Mouse (Mus musculus) G1E (cell line): ENCODE measurements around the gene Ganab. TPM values are rescaled to one million over a fixed set of nuclear protein-coding genes. Genes with fewer than 3 reads are reported as not detected.

Experiments used
- ATAC-seq: 2 replicates; pipeline ENCODE4 v1.8.0; 2016; ENCODE audit warnings: mild to moderate bottlenecking; ENCODE audit not compliant: insufficient number of reproducible peaks, poor library complexity, low FRiP score, severe bottlenecking; ENCODE audit errors: extremely low read depth
- DNase-seq: peaks from one replicate; pipeline ENCODE4 v3.0.0; 2012; ENCODE audit warnings: low spot score
- H3K27me3 ChIP-seq: 2 replicates; pipeline ENCODE4 v1.6.1; 2012; ENCODE audit warnings: mild to moderate bottlenecking, low read length, inconsistent platforms; ENCODE audit not compliant: insufficient read depth
- H3K36me3 ChIP-seq: replicated peaks from 2 replicates; pipeline ENCODE3; 2012; ENCODE audit warnings: mild to moderate bottlenecking, inconsistent platforms
- H3K4me1 ChIP-seq: 2 replicates; pipeline ENCODE4 v1.6.1; 2012; ENCODE audit warnings: low read depth, low read length, inconsistent platforms, mixed read lengths; ENCODE audit not compliant: insufficient read depth
- H3K4me3 ChIP-seq: 2 replicates; pipeline ENCODE4 v1.5.1; 2012; ENCODE audit warnings: low read depth, mild to moderate bottlenecking, inconsistent platforms, low read length, moderate library complexity, mixed read lengths
- H3K9me3 ChIP-seq: replicated peaks from 2 replicates; pipeline ENCODE4 v1.6.1; 2012; ENCODE audit warnings: inconsistent platforms
- CTCF ChIP-seq: IDR thresholded peaks from 2 replicates; pipeline ENCODE4 v1.5.1; 2012; ENCODE audit warnings: low read depth, low read length, inconsistent platforms, mixed read lengths
- GATA1 ChIP-seq: IDR thresholded peaks from 2 replicates; pipeline ENCODE4 v1.6.1; 2012; ENCODE audit warnings: borderline replicate concordance, low read length, inconsistent platforms, mixed read lengths
- GATA2 ChIP-seq: IDR thresholded peaks from 2 replicates; pipeline ENCODE4 v1.6.1; 2012; ENCODE audit warnings: low read depth, low read length, inconsistent platforms, borderline replicate concordance
- POLR2AphosphoS5 ChIP-seq: IDR thresholded peaks from 2 replicates; pipeline ENCODE4 v1.6.1; 2012; ENCODE audit warnings: low read depth, low read length, inconsistent platforms; ENCODE audit not compliant: insufficient replicate concordance
- TAL1 ChIP-seq: conservative IDR thresholded peaks from 2 replicates; pipeline ENCODE4 v1.6.1; 2012; ENCODE audit warnings: low read depth, low read length, inconsistent platforms, mixed read lengths
- polyA plus RNA-seq: library from polyadenylated mRNA; stranded (reverse); fragments of >175 nt; gene quantifications from 2 replicates; pipeline ENCODE4 v1.2.3, GENCODE M21; 2012
- total RNA-seq, 2 experiments: library from RNA; stranded (forward) in 1 of 2; stranded (reverse) in 1 of 2; fragments of 200-1000 nt in 1 of 2; fragments of >200 nt in 1 of 2; fragmentation: Nextera tagmentation in 1 of 2; gene quantifications; 2 replicates each; pipeline ENCODE4 v1.2.3; 2014 to 2017

Ganab gene
- total and polyA plus RNA-seq, 3 experiments = 56.2 to 214 (median 75.0) TPM

- Histone ChIP-seq H3K9me3 (no peaks in the 10 kb centered on the region), H3K36me3 (peaks cover 56% of the 10 kb centered on the region), H3K4me1 (peaks cover 51% of the 10 kb centered on the region), H3K27me3 (no peaks in the 10 kb centered on the region), H3K4me3 (peak overlapping the region; percentile 85)
- no peak for DNase-seq
- no peak for TF ChIP-seq GATA2
- no peak for TF ChIP-seq CTCF
- no peak for TF ChIP-seq POLR2AphosphoS5
- TF ChIP-seq TAL1 = no peak
- no peak for TF ChIP-seq GATA1
- ATAC-seq = no peak
These were observed 21.8 kb downstream of the Ganab start for GRCm38 (mm10) chr19:8919684-8920072.

GRCm38 (mm10) chr19:8920073-8920736, 22.3 kb downstream of the Ganab start, which contains the start of gene B3gat3:
Gene B3gat3, plus strand, starts transcription at chr19:8920374.
- Histone ChIP-seq H3K4me3 (peak within 1 kb of the TSS; percentile 85), H3K4me1 (peaks cover 53% of the 10 kb centered on the region), H3K27me3 (no peaks in the 10 kb centered on the region), H3K9me3 (no peaks in the 10 kb centered on the region), H3K36me3 (peaks cover 53% of the 10 kb centered on the region)
- DNase-seq = peak; percentile 74
- ATAC-seq = peak; percentile 85
- TF ChIP-seq POLR2AphosphoS5 (no peak), TAL1 (no peak), GATA1 (no peak), GATA2 (no peak), CTCF (no peak)

- no peak for DNase-seq
- H3K4me3 ChIP-seq = peak overlapping the region; percentile 85
- no peak for ATAC-seq
- TF ChIP-seq GATA2 = no peak
- TF ChIP-seq TAL1 = no peak
- no peak for TF ChIP-seq GATA1
- TF ChIP-seq POLR2AphosphoS5 = no peak
- no peak for TF ChIP-seq CTCF
- peaks cover 53% of the 10 kb centered on the region for H3K36me3 ChIP-seq
- H3K4me1 ChIP-seq = peaks cover 60% of the 10 kb centered on the region
- no peaks in the 10 kb centered on the region for H3K9me3 ChIP-seq
- no peaks in the 10 kb centered on the region for H3K27me3 ChIP-seq
These were observed 23.0 kb downstream of the Ganab start for GRCm38 (mm10) chr19:8920836-8921291.

GRCm38 (mm10) chr19:8921741-8922140, 23.9 kb downstream of the Ganab start:
- no peaks in the 10 kb centered on the region for H3K9me3 ChIP-seq
- H3K36me3 ChIP-seq = peaks cover 53% of the 10 kb centered on the region
- H3K4me1 ChIP-seq = peaks cover 69% of the 10 kb centered on the region
- ATAC-seq = no peak
- no peak for DNase-seq
- H3K27me3 ChIP-seq = no peaks in the 10 kb centered on the region
- TF ChIP-seq TAL1 (no peak), CTCF (no peak), POLR2AphosphoS5 (no peak), GATA1 (no peak), GATA2 (no peak)
- peak overlapping the region; percentile 85 for H3K4me3 ChIP-seq

- Histone ChIP-seq H3K36me3 (peaks cover 75% of the 10 kb centered on the region), H3K4me3 (peak overlapping the region; percentile 66; the same call in 1 of the 2 replicates), H3K4me1 (peaks cover 93% of the 10 kb centered on the region), H3K27me3 (no peaks in the 10 kb centered on the region), H3K9me3 (no peaks in the 10 kb centered on the region)
- no peak for TF ChIP-seq GATA2
- no peak for TF ChIP-seq CTCF
- no peak for TF ChIP-seq TAL1
- no peak for DNase-seq
- no peak for ATAC-seq
These were observed 28.9 kb downstream of the Ganab start for GRCm38 (mm10) chr19:8926766-8927165.

- peaks cover 76% of the 10 kb centered on the region for H3K36me3 ChIP-seq
- TF ChIP-seq GATA1 = no peak
- peak; percentile 96 for TF ChIP-seq TAL1
- TF ChIP-seq GATA2 = 0 out of 2 replicates have a peak, but pooled peaks have one; percentile 11
- H3K4me1 ChIP-seq = peaks cover 86% of the 10 kb centered on the region
- H3K9me3 ChIP-seq = no peaks in the 10 kb centered on the region
- H3K4me3 ChIP-seq = peak overlapping the region; percentile 90
- no peaks in the 10 kb centered on the region for H3K27me3 ChIP-seq
- peak; percentile 75 for DNase-seq
- ATAC-seq = peak; percentile 73
These were observed 30.1 kb downstream of the Ganab start for GRCm38 (mm10) chr19:8927891-8928525.
